Mouse (Mus musculus) cerebellum, adult 2 months (tissue): ENCODE measurements around the gene Mrpl35.
A peak's percentile ranks its signal among the peaks of the same experiment; 100 is the strongest.

Source experiments
- CTCF ChIP-seq: fragments of 200-500 bp; IDR thresholded peaks from 2 replicates; pipeline ENCODE4 v1.5.1; 2011; ENCODE audit warnings: low read depth, mild to moderate bottlenecking, control low read depth, low read length, moderate library complexity, borderline replicate concordance; ENCODE audit not compliant: insufficient read depth
- POLR2A ChIP-seq: fragments of 200-500 bp; IDR thresholded peaks from 2 replicates; pipeline ENCODE4 v1.6.1; 2011; ENCODE audit warnings: low read length, control low read depth, borderline replicate concordance; ENCODE audit not compliant: insufficient read depth

DNA sequence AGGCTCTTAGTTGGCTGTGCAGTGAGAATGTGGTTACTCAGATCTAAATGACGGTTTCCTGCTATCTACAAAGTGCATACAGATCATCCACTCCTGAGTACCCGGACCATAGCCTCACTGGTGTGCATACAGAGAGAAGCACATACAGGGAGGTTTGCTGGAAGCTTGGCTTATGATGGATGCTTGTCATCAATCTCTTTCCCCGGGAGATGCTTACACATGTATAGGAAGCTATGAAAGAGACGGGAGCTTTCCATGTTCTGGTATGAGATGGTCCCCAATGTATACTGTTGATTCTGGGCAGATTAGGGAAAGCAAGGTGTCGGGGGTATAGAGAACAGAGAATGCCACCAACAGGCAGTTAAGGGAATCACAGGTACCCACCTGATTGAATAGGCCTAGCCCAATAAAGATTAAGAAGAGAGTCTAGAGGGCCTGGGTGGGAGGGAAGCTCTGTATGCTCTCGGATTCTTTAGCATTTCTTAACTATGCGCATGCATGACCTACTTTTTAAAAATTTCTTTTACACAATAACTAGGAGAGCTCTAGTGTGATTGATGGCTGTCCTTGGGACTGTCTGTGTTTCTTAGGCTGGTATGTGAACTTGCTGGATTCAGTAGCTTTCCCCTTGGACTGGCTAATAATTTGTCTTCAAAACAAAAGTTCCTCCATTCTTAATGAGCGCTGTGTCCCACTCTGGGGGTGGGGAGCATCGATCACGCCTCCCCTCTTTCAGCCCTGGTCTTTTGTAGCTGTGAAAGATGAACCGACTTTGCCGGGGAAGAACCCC is 56.7 kb downstream of the Mrpl35 start:
- TF ChIP-seq POLR2A (no peak), CTCF (peak; percentile 43; the same call in 1 of the 2 replicates)
